Mouse (Mus musculus): ENCODE results near the gene Fam83f. TPM values are rescaled to one million over a fixed set of nuclear protein-coding genes. Genes with fewer than 3 reads are reported as not detected.

The Fam83f gene
- polyA plus RNA-seq, 1 experiment, result 1.1 TPM

DNA sequence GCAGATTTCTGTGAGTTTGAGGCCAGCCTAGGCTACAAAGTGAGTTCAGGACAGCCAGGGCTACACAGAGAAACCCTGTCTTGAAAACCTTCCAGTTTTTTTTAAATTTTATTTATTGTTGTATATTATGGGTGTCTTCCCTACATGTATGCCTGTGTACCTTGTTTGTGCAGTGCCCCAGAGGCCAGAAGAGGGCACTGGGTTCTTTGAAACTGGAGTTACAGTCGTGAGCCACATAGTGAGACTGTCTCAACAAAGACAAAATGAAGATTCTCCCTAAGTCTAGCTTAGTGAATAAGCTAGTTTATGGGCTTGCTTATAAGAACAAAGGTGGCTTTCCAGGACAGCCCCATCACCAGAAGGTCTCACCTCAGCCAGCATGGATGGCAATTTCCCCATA, 64.9 kb downstream of the Fam83f start:
- WGBS, result 53% methylated on average over 1 of the region's 1 CpGs
- H3K4me3 ChIP-seq (ENCODE audit: extremely low read depth, insufficient read depth, insufficient read length), result no peak overlapping the region
- no peaks in the 10 kb centered on the region for H3K36me3 ChIP-seq (ENCODE audit: control insufficient read depth, insufficient read depth, low read length)

DNA sequence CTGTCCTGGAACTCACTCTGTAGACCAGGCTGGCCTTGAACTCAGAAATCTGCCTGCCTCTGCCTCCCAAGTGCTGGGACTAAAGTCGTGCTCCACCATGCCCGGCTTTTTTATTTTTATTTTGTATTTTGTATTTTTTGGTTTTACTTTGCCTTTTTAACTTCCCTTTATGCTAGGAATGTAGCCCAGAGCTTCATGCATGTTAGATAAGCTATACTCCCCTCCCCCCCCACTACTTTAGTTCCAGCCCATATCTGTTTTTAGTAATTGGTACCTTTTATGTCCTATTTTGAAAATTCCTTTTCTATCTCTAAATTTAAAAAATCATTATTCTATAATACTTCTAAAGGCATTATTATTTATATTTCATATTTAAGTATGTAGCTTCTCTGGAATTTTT, 66.6 kb downstream of the Fam83f start:
- Histone ChIP-seq H3K4me3 (ENCODE audit: extremely low read depth, insufficient read depth, insufficient read length) (no peak overlapping the region), H3K4me1 (ENCODE audit: control insufficient read depth, insufficient read depth, insufficient read length) (peaks cover 13% of the 10 kb centered on the region), H3K27me3 (ENCODE audit: control insufficient read depth, insufficient read depth, low read length) (no peaks in the 10 kb centered on the region), H3K27ac (ENCODE audit: insufficient read depth, low read length) (no peak overlapping the region), H3K36me3 (ENCODE audit: control insufficient read depth, insufficient read depth, low read length) (no peaks in the 10 kb centered on the region)
- no peak for DNase-seq (ENCODE audit: low read depth in 1 of 2, low spot score in 2 of 2)
- TF ChIP-seq CTCF (IDR thresholded peaks at IDR 0.05; ENCODE audit: extremely low read depth, insufficient read depth, insufficient read length, insufficient replicate concordance) (no peak), POLR2A (IDR thresholded peaks at IDR 0.05; ENCODE audit: low read depth, low read length) (no peak)
- WGBS, result 71% methylated on average over 2 of the region's 2 CpGs

More for the DNA sequence above, 64.9 kb downstream of the Fam83f start:
- peak; percentile 10; the same call in 1 of the 2 replicates for TF ChIP-seq CTCF (IDR thresholded peaks at IDR 0.05; ENCODE audit: extremely low read depth, insufficient read depth, insufficient read length, insufficient replicate concordance)
- no peak for TF ChIP-seq POLR2A (IDR thresholded peaks at IDR 0.05; ENCODE audit: low read depth, low read length)
- peak in 1 of 2 experiments; percentile 9 for DNase-seq (ENCODE audit: low read depth in 1 of 2, low spot score in 2 of 2)
- peaks cover 8% of the 10 kb centered on the region; the same call in 1 of the 2 replicates for H3K4me1 ChIP-seq (ENCODE audit: control insufficient read depth, insufficient read depth, insufficient read length)
- H3K27ac ChIP-seq (ENCODE audit: insufficient read depth, low read length), result no peak overlapping the region
- no peaks in the 10 kb centered on the region for H3K27me3 ChIP-seq (ENCODE audit: control insufficient read depth, insufficient read depth, low read length)

DNA sequence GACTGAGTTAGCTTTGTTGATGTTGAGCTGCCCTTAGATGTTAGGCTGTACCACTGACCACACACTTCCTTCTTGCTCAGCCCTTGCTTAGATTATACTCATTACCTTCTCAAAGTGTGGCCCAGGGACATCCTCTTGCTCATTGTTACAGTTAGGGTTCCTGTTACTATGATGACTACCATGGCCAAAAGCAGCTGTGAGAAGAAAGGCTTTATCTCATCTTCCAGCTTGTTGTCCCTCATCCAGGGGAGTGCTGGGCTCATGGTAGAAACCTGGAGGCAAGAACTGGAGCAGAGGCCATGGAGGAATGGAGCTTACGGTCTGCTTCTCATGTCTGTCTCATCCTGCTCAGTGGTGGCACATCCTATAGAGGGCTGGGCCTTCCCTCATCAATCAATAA, 68.3 kb downstream of the Fam83f start:
- 92% methylated on average over 1 of the region's 1 CpGs for WGBS
- H3K27me3 ChIP-seq (ENCODE audit: control insufficient read depth, insufficient read depth, low read length), result no peaks in the 10 kb centered on the region
- H3K4me1 ChIP-seq (ENCODE audit: control insufficient read depth, insufficient read depth, insufficient read length), result peaks cover 13% of the 10 kb centered on the region
- no peak for DNase-seq (ENCODE audit: low read depth in 1 of 2, low spot score in 2 of 2)
- no peak overlapping the region for H3K27ac ChIP-seq (ENCODE audit: insufficient read depth, low read length)
- TF ChIP-seq POLR2A (IDR thresholded peaks at IDR 0.05; ENCODE audit: low read depth, low read length), result no peak
- no peak for TF ChIP-seq CTCF (IDR thresholded peaks at IDR 0.05; ENCODE audit: extremely low read depth, insufficient read depth, insufficient read length, insufficient replicate concordance)
- H3K4me3 ChIP-seq (ENCODE audit: extremely low read depth, insufficient read depth, insufficient read length), result no peak overlapping the region
- no peaks in the 10 kb centered on the region for H3K36me3 ChIP-seq (ENCODE audit: control insufficient read depth, insufficient read depth, low read length)

DNA sequence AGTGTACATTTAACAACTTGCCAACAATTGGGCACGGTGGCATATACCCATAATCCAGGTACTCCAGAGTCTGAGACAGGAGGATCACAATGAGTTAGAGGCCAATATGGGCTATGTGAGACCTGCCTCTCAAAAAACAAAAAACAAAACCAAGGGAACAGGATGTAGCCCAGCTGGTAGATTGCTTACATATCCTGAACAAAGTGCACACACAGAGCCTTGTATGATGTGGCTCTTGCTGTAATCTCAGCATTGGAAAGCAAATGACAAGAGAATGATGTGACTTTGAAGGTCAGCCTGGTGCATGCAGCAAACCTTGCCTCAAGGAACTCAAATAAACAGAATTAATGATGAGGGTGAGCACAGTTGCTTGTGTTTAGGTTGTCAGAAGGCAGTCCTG, 70.2 kb downstream of the Fam83f start:
- DNase-seq (ENCODE audit: low read depth in 1 of 2, low spot score in 2 of 2), result no peak
- Histone ChIP-seq H3K27me3 (ENCODE audit: control insufficient read depth, insufficient read depth, low read length) (no peaks in the 10 kb centered on the region), H3K27ac (ENCODE audit: insufficient read depth, low read length) (no peak overlapping the region), H3K4me3 (ENCODE audit: extremely low read depth, insufficient read depth, insufficient read length) (no peak overlapping the region), H3K36me3 (ENCODE audit: control insufficient read depth, insufficient read depth, low read length) (no peaks in the 10 kb centered on the region), H3K4me1 (ENCODE audit: control insufficient read depth, insufficient read depth, insufficient read length) (peaks cover 11% of the 10 kb centered on the region)
- 80% methylated on average over 1 of the region's 1 CpGs for WGBS
- TF ChIP-seq POLR2A (IDR thresholded peaks at IDR 0.05; ENCODE audit: low read depth, low read length), result no peak
- no peak for TF ChIP-seq CTCF (IDR thresholded peaks at IDR 0.05; ENCODE audit: extremely low read depth, insufficient read depth, insufficient read length, insufficient replicate concordance)

DNA sequence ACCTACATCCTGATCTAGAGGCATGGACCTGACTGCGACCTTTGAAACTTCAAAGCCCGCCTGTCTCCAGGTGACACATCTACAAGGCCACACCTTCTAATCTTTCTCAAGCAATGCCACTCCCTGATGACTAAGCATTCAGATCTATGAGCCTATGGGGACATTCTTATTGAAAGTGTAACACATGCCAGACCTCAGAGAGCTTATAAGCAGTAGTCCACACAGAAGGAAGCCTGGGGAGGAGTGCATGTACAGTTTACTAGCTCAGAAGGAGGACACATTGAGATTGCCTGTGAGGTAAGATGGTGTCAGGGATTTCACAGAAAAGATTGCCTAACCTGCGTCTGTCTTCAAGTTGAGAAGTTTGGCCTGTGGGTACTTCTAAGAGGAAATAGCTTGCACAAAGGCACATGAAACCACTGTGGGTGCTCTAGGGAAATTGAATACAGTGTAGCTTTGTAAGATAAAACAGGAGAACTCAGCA, 71.4 kb downstream of the Fam83f start:
- TF ChIP-seq POLR2A (IDR thresholded peaks at IDR 0.05; ENCODE audit: low read depth, low read length), result no peak
- TF ChIP-seq CTCF (IDR thresholded peaks at IDR 0.05; ENCODE audit: extremely low read depth, insufficient read depth, insufficient read length, insufficient replicate concordance), result no peak
- no peak for DNase-seq (ENCODE audit: low read depth in 1 of 2, low spot score in 2 of 2)
- 58% methylated on average over 3 of the region's 3 CpGs for WGBS
- no peak overlapping the region for H3K4me3 ChIP-seq (ENCODE audit: extremely low read depth, insufficient read depth, insufficient read length)
- H3K4me1 ChIP-seq (ENCODE audit: control insufficient read depth, insufficient read depth, insufficient read length), result peaks cover 11% of the 10 kb centered on the region
- H3K27ac ChIP-seq (ENCODE audit: insufficient read depth, low read length), result no peak overlapping the region; the same call in 1 of the 2 replicates
- H3K27me3 ChIP-seq (ENCODE audit: control insufficient read depth, insufficient read depth, low read length), result no peaks in the 10 kb centered on the region
- no peaks in the 10 kb centered on the region for H3K36me3 ChIP-seq (ENCODE audit: control insufficient read depth, insufficient read depth, low read length)

DNA sequence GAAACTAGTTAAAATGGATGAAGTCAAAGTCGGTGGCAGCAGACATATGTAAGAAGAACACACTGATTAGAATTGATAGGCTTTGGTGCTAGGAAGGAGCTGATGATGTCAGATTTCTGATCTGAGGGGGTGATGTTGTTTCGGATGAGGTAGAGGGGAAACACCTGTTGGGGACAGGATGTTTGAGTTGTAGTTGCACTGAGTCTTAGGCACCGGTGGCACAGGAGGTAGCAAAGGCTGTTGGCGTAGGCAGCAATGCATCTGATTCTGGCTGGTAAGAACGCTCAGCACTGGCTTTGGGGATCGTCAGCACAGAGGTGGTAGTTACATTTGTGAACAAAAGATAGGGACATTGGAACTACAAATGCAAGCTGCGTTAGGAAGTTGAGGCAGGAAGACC, 72.0 kb downstream of the Fam83f start:
- peak overlapping the region; percentile 66; the same call in 1 of the 2 replicates for H3K27ac ChIP-seq (ENCODE audit: insufficient read depth, low read length)
- no peak for TF ChIP-seq CTCF (IDR thresholded peaks at IDR 0.05; ENCODE audit: extremely low read depth, insufficient read depth, insufficient read length, insufficient replicate concordance)
- TF ChIP-seq POLR2A (IDR thresholded peaks at IDR 0.05; ENCODE audit: low read depth, low read length), result no peak
- H3K4me1 ChIP-seq (ENCODE audit: control insufficient read depth, insufficient read depth, insufficient read length), result peaks cover 11% of the 10 kb centered on the region
- DNase-seq (ENCODE audit: low read depth in 1 of 2, low spot score in 2 of 2), result peak; percentile 22 to 69
- H3K4me3 ChIP-seq (ENCODE audit: extremely low read depth, insufficient read depth, insufficient read length), result no peak overlapping the region
- 21% methylated on average over 7 of the region's 7 CpGs for WGBS
- no peaks in the 10 kb centered on the region for H3K36me3 ChIP-seq (ENCODE audit: control insufficient read depth, insufficient read depth, low read length)
- H3K27me3 ChIP-seq (ENCODE audit: control insufficient read depth, insufficient read depth, low read length), result no peaks in the 10 kb centered on the region

DNA sequence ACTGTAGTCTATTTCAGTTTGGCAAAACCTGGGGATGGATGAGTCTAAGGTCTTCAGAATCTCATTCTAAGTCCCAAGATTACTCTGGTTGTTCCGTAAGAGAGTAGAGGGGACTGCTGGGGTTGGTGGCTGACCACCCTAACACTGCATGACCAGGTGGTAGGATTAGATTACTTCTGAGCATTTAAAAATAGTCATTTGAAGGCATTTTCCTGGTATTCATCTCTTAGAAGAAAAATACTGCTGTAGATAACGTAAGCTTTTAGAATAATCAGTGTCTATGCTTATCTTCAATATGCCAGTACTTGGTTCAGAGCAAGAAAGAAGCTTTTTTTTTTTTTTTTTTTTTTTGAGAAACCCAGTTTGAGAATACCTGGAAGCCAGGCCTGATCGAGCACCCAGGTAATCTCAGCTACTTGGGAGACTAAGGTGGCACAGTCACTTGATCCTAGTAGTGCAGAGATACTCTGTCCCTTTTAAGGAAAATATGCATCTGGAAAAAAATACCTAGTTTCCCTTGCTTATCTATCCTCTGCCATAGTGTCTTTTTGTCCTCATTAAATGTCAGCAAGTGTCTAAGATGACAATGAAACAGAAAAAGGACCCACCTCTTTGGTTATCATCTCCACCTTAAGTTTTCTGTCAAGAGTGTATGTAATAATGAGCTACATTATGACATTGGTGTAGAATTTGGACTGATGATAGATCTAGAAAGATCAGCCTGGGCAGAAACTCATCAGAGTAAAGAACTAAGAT, 73.2 kb downstream of the Fam83f start:
- DNase-seq (ENCODE audit: low read depth in 1 of 2, low spot score in 2 of 2), result no peak
- TF ChIP-seq CTCF (IDR thresholded peaks at IDR 0.05; ENCODE audit: extremely low read depth, insufficient read depth, insufficient read length, insufficient replicate concordance), result no peak
- no peak for TF ChIP-seq POLR2A (IDR thresholded peaks at IDR 0.05; ENCODE audit: low read depth, low read length)
- Histone ChIP-seq H3K27ac (ENCODE audit: insufficient read depth, low read length) (no peak overlapping the region), H3K4me3 (ENCODE audit: extremely low read depth, insufficient read depth, insufficient read length) (no peak overlapping the region), H3K4me1 (ENCODE audit: control insufficient read depth, insufficient read depth, insufficient read length) (peaks cover 10% of the 10 kb centered on the region), H3K27me3 (ENCODE audit: control insufficient read depth, insufficient read depth, low read length) (no peaks in the 10 kb centered on the region), H3K36me3 (ENCODE audit: control insufficient read depth, insufficient read depth, low read length) (no peaks in the 10 kb centered on the region; the same call in 1 of the 2 replicates)
- 77% methylated on average over 3 of the region's 3 CpGs for WGBS
